Mouse (Mus musculus) kidney, postnatal 0 days (tissue): ENCODE measurements around the gene Trp53tg5. TPM values are rescaled to one million over a fixed set of nuclear protein-coding genes. Genes with fewer than 3 reads are reported as not detected.

Experiments
- ATAC-seq: fragments of 200-750 bp; cut with Nextera tagmentation; replicated peaks from 2 replicates; pipeline ENCODE4 v1.8.0; 2017; ENCODE audit warnings: low read depth, moderate number of reproducible peaks, moderate TSS enrichment, moderate library complexity; ENCODE audit not compliant: low FRiP score
- DNase-seq: peaks from one replicate; pipeline ENCODE4 v3.0.0-alpha.2; 2016; ENCODE audit warnings: low spot score
- H3K27ac ChIP-seq: fragments of 300-500 bp; sonication (generic); 2 replicates; pipeline ENCODE4 v1.5.1; 2014; ENCODE audit warnings: mild to moderate bottlenecking
- H3K27me3 ChIP-seq: fragments of 300-500 bp; sonication (generic); 2 replicates; pipeline ENCODE4 v1.6.1; 2014; ENCODE audit warnings: low read length, mixed read lengths; ENCODE audit not compliant: insufficient read depth
- H3K36me3 ChIP-seq: fragments of 300-500 bp; sonication (generic); 2 replicates; pipeline ENCODE4 v1.6.1; 2014; ENCODE audit warnings: low read length, mixed read lengths; ENCODE audit not compliant: insufficient read depth
- H3K4me1 ChIP-seq: fragments of 300-500 bp; sonication (generic); replicated peaks from 2 replicates; pipeline ENCODE4 v1.6.1; 2014; ENCODE audit warnings: antibody characterized with exemption, low read length, mixed read lengths; ENCODE audit not compliant: insufficient read depth
- H3K4me2 ChIP-seq: fragments of 300-500 bp; sonication (generic); 2 replicates; pipeline ENCODE4 v1.6.1; 2014; ENCODE audit warnings: mild to moderate bottlenecking, low read length, moderate library complexity, mixed read lengths
- H3K4me3 ChIP-seq: fragments of 300-500 bp; sonication (generic); replicated peaks from 2 replicates; pipeline ENCODE4 v1.5.1; 2014; ENCODE audit warnings: low read depth, low read length
- H3K9ac ChIP-seq: fragments of 300-500 bp; sonication (generic); 2 replicates; pipeline ENCODE4 v1.6.1; 2014; ENCODE audit warnings: low read depth, low read length
- H3K9me3 ChIP-seq: fragments of 300-500 bp; sonication (generic); replicated peaks from 2 replicates; pipeline ENCODE4 v1.6.1; 2016; ENCODE audit warnings: low read length, inconsistent platforms, mixed read lengths
- CTCF ChIP-seq: IDR thresholded peaks from 2 replicates; pipeline ENCODE4 v1.5.1; 2016; ENCODE audit warnings: antibody characterized with exemption, low read depth, mild to moderate bottlenecking, moderate library complexity
- WGBS: fragments of 180-500 bp; shearing (Covaris S2); extraction: QIAGEN DNeasy Blood & Tissue Kit; methylation state at CpG from one replicate; pipeline ENCODE4 v1.1.7; 2014; 5-methylcytosine and 5-hydroxymethylcytosine counted together
- polyA plus RNA-seq: library from polyadenylated mRNA; unstranded; fragments of >200 nt; fragmentation: Nextera tagmentation; extraction: Ambion mirVana; gene quantifications from 2 replicates; pipeline ENCODE4 v1.2.1, GENCODE M21; 2015

Gene Trp53tg5
- polyA plus RNA-seq, 1 experiment from 2014 or later: not detected

GRCm38 (mm10) chr2:164436215-164436913 lies 37.2 kb downstream of the Trp53tg5 start:
- Histone ChIP-seq H3K27ac (peak overlapping the region; percentile 93), H3K9me3 (no peaks in the 10 kb centered on the region), H3K36me3 (no peaks in the 10 kb centered on the region), H3K27me3 (no peaks in the 10 kb centered on the region), H3K4me3 (no peak overlapping the region), H3K9ac (peak overlapping the region; percentile 52), H3K4me1 (peaks cover 67% of the 10 kb centered on the region), H3K4me2 (peak overlapping the region; percentile 63)
- ATAC-seq: no peak
- no peak for DNase-seq
- no peak for TF ChIP-seq CTCF
- WGBS: 24% methylated on average over 8 of the region's 8 CpGs

GRCm38 (mm10) chr2:164435216-164436090 lies 38.1 kb downstream of the Trp53tg5 start:
- no peak for ATAC-seq

DNA sequence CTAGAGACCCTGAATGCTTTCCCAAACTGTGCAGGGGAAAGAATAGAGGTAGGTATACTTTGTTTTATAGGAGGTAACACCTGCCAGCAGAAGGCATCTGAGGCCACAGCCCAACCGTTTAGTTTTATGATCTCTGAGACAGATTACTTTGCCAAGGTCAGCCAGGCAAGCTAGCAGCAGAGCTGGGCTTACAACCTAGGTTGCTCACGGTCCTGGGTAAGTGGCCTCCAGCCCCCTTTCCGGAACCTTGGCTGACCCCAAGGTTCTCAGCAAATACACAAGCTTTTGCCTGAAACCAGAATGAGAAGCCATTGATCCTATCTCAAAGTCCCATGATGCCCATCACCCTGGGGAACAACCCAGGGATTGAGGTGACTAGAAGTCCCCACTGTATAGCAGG lies 38.8 kb downstream of the Trp53tg5 start:
- Histone ChIP-seq H3K36me3 (0 out of 2 replicates have a peak, but pooled peaks cover 3% of the 10 kb centered on the region), H3K4me1 (peaks cover 74% of the 10 kb centered on the region), H3K27ac (peak overlapping the region; percentile 93), H3K27me3 (no peaks in the 10 kb centered on the region), H3K4me2 (peak overlapping the region; percentile 63; the same call in 1 of the 2 replicates), H3K4me3 (no peak overlapping the region), H3K9me3 (no peaks in the 10 kb centered on the region), H3K9ac (no peak overlapping the region)
- ATAC-seq (no peak), DNase-seq (no peak)
- WGBS: 24% methylated on average over 3 of the region's 3 CpGs
- no peak for TF ChIP-seq CTCF

More at GRCm38 (mm10) chr2:164435216-164436090, 38.1 kb downstream of the Trp53tg5 start:
- Histone ChIP-seq H3K9me3 (no peaks in the 10 kb centered on the region), H3K27ac (peak overlapping the region; percentile 93), H3K4me2 (peak overlapping the region; percentile 63), H3K36me3 (no peaks in the 10 kb centered on the region), H3K4me1 (peaks cover 75% of the 10 kb centered on the region), H3K4me3 (no peak overlapping the region), H3K9ac (peak overlapping the region; percentile 27; the same call in 1 of the 2 replicates), H3K27me3 (no peaks in the 10 kb centered on the region)
- 19% methylated on average over 5 of the region's 5 CpGs for WGBS
- TF ChIP-seq CTCF: no peak
- DNase-seq: no peak

DNA sequence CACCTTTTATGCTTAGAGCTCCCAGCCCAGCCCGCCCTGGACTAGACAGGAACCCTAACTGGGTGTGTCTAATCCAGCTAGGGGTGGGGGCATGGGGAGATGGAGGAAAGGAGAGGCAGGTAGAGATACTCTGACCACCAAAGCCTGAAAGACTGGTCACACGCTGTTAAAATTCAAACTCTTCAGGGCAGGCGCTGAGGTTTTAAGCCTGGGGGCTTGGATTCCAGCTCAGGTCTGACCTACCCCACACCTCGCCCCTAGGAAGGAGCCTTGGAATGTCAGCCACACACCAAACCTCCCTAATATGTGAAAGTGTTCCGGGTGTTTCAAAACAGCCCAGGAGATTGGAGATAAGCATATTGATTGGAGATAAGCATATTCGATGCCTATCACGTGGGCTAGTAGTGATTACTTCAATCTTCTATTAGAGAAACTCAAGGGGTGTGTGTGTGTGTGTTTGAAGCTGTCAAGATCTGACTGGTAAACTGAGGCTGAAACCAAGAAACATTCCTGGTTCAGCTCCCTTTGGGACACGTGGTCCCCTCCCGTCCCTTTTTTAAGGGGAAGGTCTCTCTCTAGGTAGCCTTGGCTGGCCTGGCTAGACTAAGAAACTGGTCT lies 40.1 kb downstream of the Trp53tg5 start:
- ATAC-seq: no peak
- peak overlapping the region; percentile 43 for H3K4me2 ChIP-seq

DNA sequence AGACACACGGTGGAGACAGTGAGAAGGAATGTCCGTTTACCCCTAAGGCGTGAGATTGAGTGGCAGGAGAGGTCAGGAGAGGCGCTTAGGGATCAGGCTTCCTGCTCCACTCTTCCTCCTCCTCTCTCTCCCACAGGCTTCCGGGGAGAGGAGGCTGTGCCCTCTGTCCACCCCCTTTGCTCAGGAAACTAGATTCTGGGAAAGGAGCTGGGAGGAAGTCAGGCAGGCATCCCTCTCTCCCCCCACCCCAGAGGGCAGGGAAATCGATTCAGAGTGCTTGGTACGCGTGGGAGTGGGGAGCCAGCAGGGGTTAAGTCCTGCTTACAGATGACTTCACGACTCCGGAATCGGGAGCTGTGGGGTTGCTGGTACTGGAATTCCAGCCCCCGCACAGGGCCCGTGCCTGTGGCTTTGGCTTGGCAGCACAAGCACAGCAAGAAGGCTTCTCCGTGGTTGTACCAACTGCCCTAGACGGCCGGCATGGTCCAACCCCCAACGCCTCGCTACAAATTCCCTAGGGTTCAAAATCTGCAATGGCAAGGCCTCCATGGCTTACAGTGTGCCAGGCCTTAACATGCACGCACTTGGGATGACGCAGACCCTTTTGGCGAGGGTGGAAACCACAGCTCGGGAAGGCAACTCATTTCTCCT lies 40.9 kb downstream of the Trp53tg5 start:
- WGBS: 11% methylated on average over 22 of the region's 22 CpGs
- H3K36me3 ChIP-seq: peaks cover 10% of the 10 kb centered on the region; the same call in 1 of the 2 replicates
- DNase-seq (peak; percentile 87), ATAC-seq (0 out of 2 replicates have a peak, but pooled peaks have one; percentile 4)
- H3K27ac ChIP-seq: peak overlapping the region; percentile 93
- peaks cover 69% of the 10 kb centered on the region for H3K4me1 ChIP-seq
- H3K27me3 ChIP-seq: no peaks in the 10 kb centered on the region
- peak overlapping the region; percentile 45 for H3K9ac ChIP-seq
- no peak overlapping the region for H3K4me3 ChIP-seq
- peak overlapping the region; percentile 43 for H3K4me2 ChIP-seq
- no peaks in the 10 kb centered on the region for H3K9me3 ChIP-seq
- no peak for TF ChIP-seq CTCF

More for the DNA sequence above, 40.1 kb downstream of the Trp53tg5 start:
- Histone ChIP-seq H3K27me3 (no peaks in the 10 kb centered on the region), H3K4me3 (no peak overlapping the region), H3K9ac (no peak overlapping the region), H3K9me3 (no peaks in the 10 kb centered on the region), H3K27ac (peak overlapping the region; percentile 93), H3K36me3 (peaks cover 7% of the 10 kb centered on the region; the same call in 1 of the 2 replicates), H3K4me1 (peaks cover 71% of the 10 kb centered on the region)
- DNase-seq: no peak
- WGBS: 53% methylated on average over 9 of the region's 9 CpGs
- TF ChIP-seq CTCF: no peak
